Mouse (Mus musculus): ENCODE measurements around the gene Cmtm4.
A peak's percentile ranks its signal among the peaks of the same experiment; 100 is the strongest.

Cmtm4 gene

DNA sequence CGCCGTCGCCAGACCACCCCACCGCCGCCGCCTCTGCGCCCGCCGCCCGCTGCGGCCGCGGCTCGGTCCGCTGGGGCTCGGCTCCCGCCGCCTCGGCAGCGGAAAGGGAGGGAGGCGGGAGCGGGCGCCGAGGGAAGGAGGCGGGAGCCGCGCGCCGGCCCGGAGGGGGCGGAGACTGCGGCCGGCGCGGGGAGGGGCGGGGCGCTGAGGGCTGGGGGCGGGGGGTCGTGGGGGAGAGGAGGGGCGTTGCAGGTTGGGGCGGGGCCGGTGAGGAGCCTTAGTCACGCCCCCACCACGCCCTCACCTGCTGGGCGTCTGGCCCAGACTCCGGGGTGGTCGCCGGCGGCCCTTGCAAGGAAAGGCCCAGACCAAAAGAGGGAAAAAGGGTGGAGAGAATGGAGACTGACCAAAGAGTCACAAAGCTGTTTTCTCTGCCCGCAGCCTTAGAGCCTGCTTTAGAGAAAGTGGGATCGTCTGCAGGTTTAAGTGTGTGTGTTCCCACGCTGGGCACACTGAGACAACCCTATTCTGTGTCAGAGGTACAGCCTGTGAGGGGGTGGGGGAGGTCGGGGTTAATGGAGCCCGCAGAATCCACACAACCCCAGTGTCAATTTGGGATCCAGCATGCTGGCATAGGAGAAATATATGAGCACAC is at the start of gene Cmtm4:
Gene Cmtm4, minus strand, starts transcription at position 105 of the 655 bp plus-strand sequence.
- peak; percentile 65 to 89 for DNase-seq

GRCm38 (mm10) chr8:104445248-104445647 is 49.6 kb upstream of the Cmtm4 start:
- DNase-seq = no peak

DNA sequence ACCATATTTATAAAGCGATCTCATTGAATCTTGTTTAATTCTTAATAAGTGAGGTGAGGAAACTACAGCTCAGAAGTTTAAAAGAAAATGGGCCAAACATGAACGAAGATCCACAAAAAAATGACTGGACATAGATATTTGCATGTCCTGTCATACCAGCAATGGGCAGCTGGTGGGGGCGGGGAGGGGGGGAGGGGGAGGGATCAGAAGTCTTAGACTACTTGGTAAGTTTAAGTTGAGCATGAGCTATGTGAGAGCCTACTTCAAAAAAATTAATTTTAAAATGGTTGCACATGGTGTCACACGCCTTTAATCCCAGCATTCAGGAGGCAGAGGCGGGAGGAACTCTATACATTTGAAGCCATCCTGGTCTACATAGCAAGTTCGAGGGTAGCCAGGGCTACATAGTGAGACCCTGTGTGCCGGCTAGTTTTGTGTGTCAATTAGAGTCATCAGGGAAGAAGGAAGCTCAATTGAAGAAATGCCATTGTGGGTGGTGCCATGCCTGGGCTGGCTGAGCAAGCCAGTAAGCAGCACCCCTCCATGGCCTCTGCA is 47.6 kb upstream of the Cmtm4 start:
- DNase-seq = no peak

DNA sequence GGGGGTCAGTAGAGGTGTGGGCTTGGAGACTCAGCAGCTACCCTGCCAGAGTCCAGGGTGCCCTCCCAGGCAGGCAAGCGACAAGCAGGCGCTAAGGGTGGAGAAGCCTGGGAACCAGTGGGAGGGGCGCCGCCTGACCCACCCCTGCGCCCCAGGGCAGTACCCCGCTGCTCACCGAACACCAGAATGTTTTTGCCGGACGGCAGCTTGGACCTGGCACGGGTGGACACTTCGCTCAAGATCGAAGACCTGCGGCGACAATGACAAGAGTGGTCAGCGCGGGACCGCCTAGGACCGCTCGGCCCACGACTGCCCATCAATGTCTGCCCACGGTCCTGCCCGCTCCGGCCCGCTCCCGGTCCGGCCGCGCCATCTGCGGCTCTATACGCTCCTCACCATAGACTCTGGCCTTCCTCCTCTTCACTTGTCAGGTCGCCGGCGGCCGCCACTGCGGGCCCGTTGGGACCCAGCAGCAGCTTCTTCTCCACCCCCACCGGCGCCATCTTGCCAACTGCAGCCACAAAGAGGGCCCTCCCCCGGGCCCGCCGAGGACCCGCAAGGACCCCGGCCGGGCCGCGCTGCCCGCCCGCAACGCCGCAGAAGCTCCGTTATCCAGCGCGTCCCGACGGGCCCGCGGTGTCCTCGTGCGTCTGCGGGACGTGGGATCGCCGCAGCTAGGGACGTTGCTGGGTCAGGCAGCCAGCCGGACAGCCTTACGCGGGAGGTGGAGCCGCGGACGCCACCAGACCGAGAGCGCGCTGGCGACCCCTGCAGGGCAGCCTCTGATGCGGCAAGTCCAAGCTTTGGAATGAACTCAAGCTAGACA is 46.9 kb upstream of the Cmtm4 start, which contains the start of gene Dync1li2:
Gene Dync1li2, minus strand, starts transcription at position 749 of the 826 bp plus-strand sequence.
- DNase-seq = peak; percentile 91 to 97

DNA sequence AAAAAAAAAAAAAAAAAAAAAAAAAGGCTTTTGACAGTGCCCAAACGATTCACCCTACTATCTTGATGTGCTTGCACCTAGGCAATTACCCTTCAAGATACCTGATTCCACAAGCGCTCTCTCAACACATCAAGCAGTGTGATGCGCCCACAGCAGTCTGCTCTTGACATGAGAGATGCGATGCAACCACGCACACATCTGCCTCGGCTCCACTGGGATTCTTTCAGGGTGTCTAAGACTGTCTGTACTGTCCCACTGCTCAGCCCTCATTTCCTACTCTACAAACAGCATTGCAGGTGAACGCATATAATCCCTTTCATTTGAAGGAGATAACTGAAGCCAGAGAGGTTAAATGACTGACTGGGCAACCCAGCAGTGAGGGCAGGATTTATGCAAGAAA is 46.0 kb upstream of the Cmtm4 start:
- no peak for DNase-seq

GRCm38 (mm10) chr8:104439461-104439860 is 43.9 kb upstream of the Cmtm4 start:
- DNase-seq = no peak

GRCm38 (mm10) chr8:104437494-104438135 is 42.0 kb upstream of the Cmtm4 start:
- DNase-seq = no peak

DNA sequence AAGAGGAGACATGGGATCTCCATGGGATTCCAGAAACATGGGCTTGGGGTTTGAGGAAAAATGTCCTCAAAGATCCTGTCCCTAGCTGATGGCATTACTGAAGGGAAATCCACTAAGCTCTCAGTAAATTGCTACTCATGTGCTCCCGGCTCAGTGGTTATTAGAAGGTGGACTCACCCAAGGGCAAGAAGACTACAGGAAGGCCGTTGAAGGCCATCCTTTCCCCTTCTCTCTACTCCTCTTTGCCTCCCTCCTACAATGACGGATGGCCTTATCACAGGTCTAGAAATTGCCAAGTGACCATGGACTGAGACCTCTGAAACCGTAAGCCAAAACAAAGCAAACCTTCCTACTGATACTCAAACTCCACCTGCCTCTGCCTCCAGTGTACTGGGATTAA is 41.0 kb upstream of the Cmtm4 start:
- DNase-seq = no peak

DNA sequence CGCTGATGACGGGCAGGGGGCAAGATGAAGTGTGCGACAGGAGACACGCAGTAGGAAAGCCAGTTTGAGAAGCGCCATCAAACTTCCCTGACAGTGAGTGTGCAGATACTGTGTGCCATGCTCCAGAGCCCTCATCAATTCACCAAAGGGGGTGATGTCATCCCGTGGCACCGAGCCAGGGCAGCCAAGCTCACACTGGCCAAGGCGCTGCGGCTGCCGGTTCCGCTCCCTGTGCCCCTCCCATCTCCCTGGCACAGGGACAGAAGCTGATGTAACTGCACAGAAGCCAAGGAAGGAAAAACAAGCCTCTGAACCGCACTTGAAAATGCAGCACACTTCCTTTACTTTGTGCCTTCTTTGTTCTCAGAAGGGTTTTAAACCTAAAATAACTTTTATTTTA is 40.4 kb upstream of the Cmtm4 start:
- DNase-seq = peak; percentile 98 to 100

- DNase-seq = no peak
These were observed 39.3 kb upstream of the Cmtm4 start for GRCm38 (mm10) chr8:104434826-104435354.

DNA sequence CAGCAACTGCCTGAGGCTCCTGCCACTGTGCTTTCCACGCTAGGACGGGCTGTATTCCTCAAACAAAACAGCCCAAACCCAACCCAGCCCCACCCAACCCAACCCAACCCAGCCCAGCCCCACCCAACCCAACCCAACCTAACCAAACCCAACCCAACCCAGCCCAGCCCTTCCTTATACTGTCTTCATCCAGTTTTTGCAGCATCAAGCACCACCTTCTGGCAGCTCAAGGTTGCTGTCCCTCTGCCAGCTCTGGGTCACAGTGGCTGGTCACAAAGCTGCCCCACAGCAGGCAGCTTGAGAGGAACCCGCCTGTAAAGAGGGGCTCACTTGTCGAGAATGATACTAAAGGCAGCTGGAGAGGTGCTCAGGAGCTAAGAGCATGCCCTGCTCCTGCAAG is 38.7 kb upstream of the Cmtm4 start:
- DNase-seq = peak; percentile 38 to 59

DNA sequence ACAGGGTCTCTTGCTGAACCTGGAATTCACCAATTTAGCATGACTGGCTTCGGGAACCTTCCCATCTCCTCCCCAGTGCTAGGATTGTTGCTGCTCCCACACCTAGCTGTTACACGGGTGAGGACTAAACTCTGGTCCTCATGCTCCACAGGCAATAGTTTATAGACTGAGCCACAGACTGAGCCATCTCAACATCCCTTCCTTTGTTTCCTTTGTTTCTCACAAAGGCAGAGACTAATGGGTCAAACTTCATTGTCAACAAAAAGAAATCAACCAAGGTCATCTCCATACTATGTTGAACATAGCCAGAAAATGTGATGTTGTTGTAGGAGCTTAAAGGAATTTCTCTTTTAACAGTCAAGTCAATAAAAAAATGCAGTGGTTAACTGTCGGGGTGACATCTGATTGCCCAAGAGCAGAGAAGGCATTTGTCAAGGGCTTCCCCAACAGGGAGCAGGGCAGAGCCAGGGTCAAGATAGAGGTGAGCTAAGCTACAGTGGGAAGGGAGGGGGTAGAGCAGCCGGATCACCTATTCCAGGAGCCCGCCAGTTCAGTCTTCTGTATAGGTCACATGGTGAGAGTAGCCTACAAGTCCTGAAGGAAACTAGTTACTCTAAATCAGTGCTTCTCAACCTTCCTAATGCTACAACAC is 37.7 kb upstream of the Cmtm4 start:
- no peak for DNase-seq

GRCm38 (mm10) chr8:104432656-104433055 is 37.0 kb upstream of the Cmtm4 start:
- DNase-seq = no peak

DNA sequence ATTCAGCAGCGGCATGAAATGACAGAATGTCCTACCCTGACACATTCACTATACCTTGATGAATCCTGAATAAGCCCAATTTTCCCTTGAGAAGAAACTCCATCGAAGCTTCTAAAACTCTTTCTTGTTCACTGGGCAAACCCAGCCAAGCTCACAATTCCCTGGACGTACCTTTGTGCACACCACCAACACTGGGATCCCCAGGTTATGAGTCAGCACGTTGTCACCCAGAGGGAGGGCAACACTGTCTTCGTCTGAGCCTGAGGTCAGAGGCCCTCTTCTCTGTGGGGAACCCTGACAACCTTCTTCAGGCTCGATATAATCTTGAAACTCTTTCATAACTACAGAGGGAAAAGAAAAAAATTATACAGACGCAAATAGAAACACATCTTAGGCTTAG is 34.6 kb upstream of the Cmtm4 start:
- no peak for DNase-seq

GRCm38 (mm10) chr8:104427703-104428102 is 32.1 kb upstream of the Cmtm4 start:
- no peak for DNase-seq

DNA sequence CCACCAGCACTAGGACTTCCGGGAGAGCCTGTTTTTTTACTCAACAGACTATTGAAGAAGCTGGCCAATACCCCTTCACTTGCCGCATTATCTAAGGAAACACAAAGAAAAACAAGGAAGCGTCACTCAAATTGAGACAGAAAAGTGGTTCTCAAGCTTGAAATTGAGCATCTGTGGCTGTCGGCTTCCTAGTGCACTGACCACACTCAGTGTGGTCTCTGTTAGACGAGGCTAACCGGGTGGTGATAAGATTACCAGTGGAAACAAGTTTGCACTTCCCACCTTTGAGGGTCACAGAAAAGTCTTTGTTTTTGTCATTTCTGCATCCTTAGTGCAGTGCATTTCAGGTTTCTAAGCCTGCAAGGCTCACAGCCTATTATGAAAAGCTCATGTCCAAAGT is 26.7 kb upstream of the Cmtm4 start:
- no peak for DNase-seq

GRCm38 (mm10) chr8:104416022-104416421 is 20.4 kb upstream of the Cmtm4 start:
- no peak for DNase-seq

- no peak for DNase-seq
These were observed 18.6 kb upstream of the Cmtm4 start for GRCm38 (mm10) chr8:104414204-104414603.

- DNase-seq = no peak
These were observed 18.2 kb upstream of the Cmtm4 start for GRCm38 (mm10) chr8:104413770-104414169.

GRCm38 (mm10) chr8:104412805-104413532 is 17.4 kb upstream of the Cmtm4 start:
- no peak for DNase-seq

DNA sequence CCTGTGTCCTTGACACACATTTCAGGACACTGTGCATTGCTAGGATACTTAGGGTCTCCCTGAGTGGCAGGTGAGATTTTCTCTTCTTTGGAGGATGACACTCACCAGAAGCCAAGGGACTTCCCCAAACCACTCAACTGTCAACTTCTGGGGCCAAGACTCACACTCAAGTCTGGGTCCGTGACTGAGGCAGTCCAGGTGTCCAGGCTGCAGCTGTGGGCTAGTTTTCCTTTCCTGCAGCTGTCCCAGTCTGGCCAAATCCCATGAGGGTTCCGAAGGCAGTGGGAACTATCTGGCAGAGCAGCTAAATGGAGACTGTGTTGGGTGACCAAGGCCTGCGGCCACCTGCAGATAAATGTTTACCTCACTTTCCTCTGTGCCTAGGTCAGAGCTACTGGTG is 16.4 kb upstream of the Cmtm4 start:
- no peak for DNase-seq

GRCm38 (mm10) chr8:104411468-104411867 is 15.9 kb upstream of the Cmtm4 start:
- DNase-seq = no peak

Data from kidney, postnatal 36 days (tissue).